Mouse (Mus musculus): ENCODE measurements at regions not wholly inside any gene's neighbourhood (a gene's known extent, or its start where the extent isn't known, plus 50 kb on each side); places are given as distances from the start of the nearest gene placed in this dataset.
A peak's percentile ranks its signal among the peaks of the same experiment; 100 is the strongest.
"Not testable (repeated sequence)": the region's sequence is repeated elsewhere in the genome, so short reads cannot be mapped to it uniquely, and the experiment has no call there.

GRCm38 (mm10) chr12:115861759-115862158, 185.8 kb upstream of the Zfp386 start:
- peak in 1 of 2 experiments; percentile 1 for DNase-seq

GRCm38 (mm10) chr12:115865059-115865756, 182.3 kb upstream of the Zfp386 start:
- DNase-seq = not testable (repeated sequence)

- not testable (repeated sequence) for DNase-seq
Observed at GRCm38 (mm10) chr12:115868631-115869030, 178.9 kb upstream of the Zfp386 start.

GRCm38 (mm10) chr12:115872451-115872850, 175.1 kb upstream of the Zfp386 start:
- DNase-seq = not testable (repeated sequence)

- not testable (repeated sequence) for DNase-seq
Observed at GRCm38 (mm10) chr12:115873976-115874375, 173.5 kb upstream of the Zfp386 start.

GRCm38 (mm10) chr12:115883719-115884118, 163.8 kb upstream of the Zfp386 start:
- DNase-seq = no peak

- no peak for DNase-seq
Observed at GRCm38 (mm10) chr12:115887976-115888375, 159.5 kb upstream of the Zfp386 start.

- not testable (repeated sequence) for DNase-seq
Observed at GRCm38 (mm10) chr12:115892656-115893055, 154.9 kb upstream of the Zfp386 start.

GRCm38 (mm10) chr12:115912226-115912625, 135.3 kb upstream of the Zfp386 start:
- DNase-seq = not testable (repeated sequence)

GRCm38 (mm10) chr12:115915420-115915819, 132.1 kb upstream of the Zfp386 start:
- DNase-seq = not testable (repeated sequence)

GRCm38 (mm10) chr12:115920119-115920518, 127.4 kb upstream of the Zfp386 start:
- DNase-seq = peak in 1 of 2 experiments; percentile 3

GRCm38 (mm10) chr12:115923999-115924398, 123.5 kb upstream of the Zfp386 start:
- DNase-seq = not testable (repeated sequence)

- not testable (repeated sequence) for DNase-seq
Observed at GRCm38 (mm10) chr12:115925542-115925941, 122.0 kb upstream of the Zfp386 start.

- not testable (repeated sequence) for DNase-seq
Observed at GRCm38 (mm10) chr12:115952325-115952724, 95.2 kb upstream of the Zfp386 start.

GRCm38 (mm10) chr12:115955477-115956177, 91.9 kb upstream of the Zfp386 start:
- DNase-seq = not testable (repeated sequence)

- DNase-seq = not testable (repeated sequence)
Observed at GRCm38 (mm10) chr12:115963701-115964100, 83.8 kb upstream of the Zfp386 start.

GRCm38 (mm10) chr12:115967522-115967921, 80.0 kb upstream of the Zfp386 start:
- DNase-seq = not testable (repeated sequence)

Data from spleen, adult 18-20 months (tissue).